Mouse (Mus musculus) monocyte, adult 2 months (primary cell): Measurements from ENCODE around the gene Zcchc14.

Experiments
- DNase-seq, 2 experiments: peaks; one replicate each; pipeline ENCODE4 v3.0.0; 2022; ENCODE audit warnings: low spot score in 2 of 2, low read depth in 1 of 2

Gene Zcchc14

DNA sequence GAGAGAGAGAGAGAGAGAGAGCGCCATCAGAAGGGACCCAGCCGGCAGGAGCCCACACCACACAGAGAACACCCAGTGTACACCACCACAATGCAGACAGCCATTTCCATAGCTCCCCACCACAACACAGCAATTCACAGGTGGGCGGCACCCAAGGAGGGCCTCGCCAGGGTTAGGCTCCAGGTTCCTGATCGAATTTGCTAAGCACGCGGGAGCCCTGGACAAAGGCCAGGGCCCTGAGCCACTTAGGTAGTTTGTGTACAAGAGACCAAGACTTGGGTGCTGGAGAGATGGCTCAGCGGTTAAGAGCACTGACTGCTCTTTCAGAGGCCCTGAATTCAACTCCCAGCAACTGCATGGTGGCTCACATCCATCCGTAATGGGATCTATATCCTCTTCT, 100.2 kb downstream of the Zcchc14 start:
- DNase-seq, result no peak

DNA sequence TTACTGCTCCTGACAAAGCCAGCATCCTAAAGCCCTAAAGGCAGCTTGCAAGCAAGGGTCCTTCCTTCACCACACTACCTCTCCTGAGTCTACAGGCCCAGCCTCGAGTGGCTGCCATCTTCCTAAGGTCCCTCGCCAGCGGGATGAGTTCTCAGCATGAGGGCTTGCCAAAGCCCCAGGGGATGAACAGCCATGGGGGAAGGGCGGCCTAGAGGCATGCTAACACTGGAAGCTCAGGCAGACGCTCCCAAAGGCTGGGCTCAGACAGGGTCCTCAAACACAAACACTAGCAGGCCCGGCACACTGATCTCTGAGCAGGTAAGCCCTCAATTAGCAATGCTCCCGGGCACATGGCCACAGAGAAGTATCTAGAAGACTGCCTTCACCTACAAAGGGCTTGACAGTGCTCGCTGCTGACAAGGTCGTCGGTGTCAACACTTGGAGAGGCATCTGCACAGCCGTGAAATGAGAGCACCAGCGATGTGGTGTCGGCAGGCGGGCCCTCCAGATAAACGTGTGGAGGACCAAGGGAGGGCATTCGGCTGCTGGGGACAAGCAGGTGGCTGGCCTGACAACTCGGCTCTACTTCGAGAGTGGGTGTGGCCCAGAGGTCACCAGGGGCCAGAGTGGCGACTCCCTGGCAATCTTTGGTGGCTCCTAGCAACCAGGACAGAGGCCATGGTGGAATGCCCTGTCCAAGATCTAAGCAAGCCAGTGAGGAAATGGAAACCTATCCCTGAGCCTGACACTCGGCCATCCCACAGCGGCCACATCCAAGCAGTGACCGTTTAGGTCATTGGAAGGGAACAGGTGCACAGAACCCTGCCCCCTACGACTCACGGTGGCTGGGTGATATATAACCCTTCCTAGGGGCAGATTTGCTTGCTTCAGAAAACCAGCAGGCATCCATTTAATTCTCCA, 101.4 kb downstream of the Zcchc14 start:
- DNase-seq, result no peak

DNA sequence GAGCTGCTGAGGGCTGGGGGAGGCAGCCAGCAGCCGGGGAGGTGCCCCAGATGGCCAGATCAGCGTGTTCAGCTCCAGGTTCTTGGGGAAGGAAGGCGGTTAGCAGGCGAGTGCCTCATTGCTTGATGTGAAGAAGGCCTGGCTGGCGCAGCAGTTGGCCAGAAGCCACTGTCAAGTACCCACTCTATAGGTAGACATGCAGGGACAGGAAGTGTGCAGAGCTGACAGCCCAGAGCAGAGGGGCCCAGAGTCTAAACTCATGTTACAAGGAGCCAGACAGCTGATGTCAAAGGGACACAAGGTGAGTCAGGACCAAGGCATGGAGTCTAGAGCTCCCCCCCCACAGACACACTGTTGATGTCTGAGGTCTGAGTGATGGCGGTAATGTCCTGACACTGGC, 102.6 kb downstream of the Zcchc14 start:
- no peak for DNase-seq
